Mouse (Mus musculus): ENCODE results near the gene Rasgrp1. TPM values are rescaled to one million over a fixed set of nuclear protein-coding genes. Genes with fewer than 3 reads are reported as not detected.

Rasgrp1 gene
- total RNA-seq (2023): 100 to 1,000 TPM; 160 to 174 TPM

GRCm38 (mm10) chr2:117342547-117343239 is at the start of gene Rasgrp1:
TSS of gene Rasgrp1 (minus strand) at chr2:117343001.

GRCm38 (mm10) chr2:117249255-117250000 is 93.4 kb downstream of the Rasgrp1 start, which contains the start of gene Fam98b:
TSS of gene Fam98b (plus strand) at chr2:117249739.

Other genes with a start within 250 kb of the Rasgrp1 start
- 1 to 10 TPM; 3.2 to 4.7 TPM for gene Spred1, start 221.6 kb downstream of the Rasgrp1 start, total RNA-seq (2023)
- gene Fam98b, start 93.3 kb downstream of the Rasgrp1 start, total RNA-seq (2023): 10 to 100 TPM; 39.2 to 45.8 TPM